Mouse (Mus musculus): ENCODE measurements at regions not wholly inside any gene's neighbourhood (a gene's known extent, or its start where the extent isn't known, plus 50 kb on each side); places are given as distances from the start of the nearest gene placed in this dataset.

GRCm38 (mm10) chr8:113250264-113250663, 385.1 kb upstream of the Mon1b start:
- no peak for DNase-seq (ENCODE audit: low read depth, low spot score)

- DNase-seq (ENCODE audit: low read depth, low spot score), result no peak
Observed at GRCm38 (mm10) chr8:113254076-113254475, 381.3 kb upstream of the Mon1b start.

GRCm38 (mm10) chr8:113259477-113259876, 375.9 kb upstream of the Mon1b start:
- no peak for DNase-seq (ENCODE audit: low read depth, low spot score)

- DNase-seq (ENCODE audit: low read depth, low spot score), result no peak
Observed at GRCm38 (mm10) chr8:113263296-113263695, 372.1 kb upstream of the Mon1b start.

GRCm38 (mm10) chr8:113271262-113271661, 364.1 kb upstream of the Mon1b start:
- DNase-seq (ENCODE audit: low read depth, low spot score), result no peak

- no peak for DNase-seq (ENCODE audit: low read depth, low spot score)
Observed at GRCm38 (mm10) chr8:113300273-113300843, 335.0 kb upstream of the Mon1b start.

- DNase-seq (ENCODE audit: low read depth, low spot score), result no peak
Observed at GRCm38 (mm10) chr8:113303426-113303825, 332.0 kb upstream of the Mon1b start.

- no peak for DNase-seq (ENCODE audit: low read depth, low spot score)
Observed at GRCm38 (mm10) chr8:113317169-113317568, 318.2 kb upstream of the Mon1b start.

- DNase-seq (ENCODE audit: low read depth, low spot score), result no peak
Observed at GRCm38 (mm10) chr8:113331576-113331975, 303.8 kb upstream of the Mon1b start.

- no peak for DNase-seq (ENCODE audit: low read depth, low spot score)
Observed at GRCm38 (mm10) chr8:113341306-113341705, 294.1 kb upstream of the Mon1b start.

GRCm38 (mm10) chr8:113361900-113362299, 273.5 kb upstream of the Mon1b start:
- DNase-seq (ENCODE audit: low read depth, low spot score), result peak; percentile 79

- DNase-seq (ENCODE audit: low read depth, low spot score), result peak; percentile 63
Observed at GRCm38 (mm10) chr8:113364181-113364580, 271.2 kb upstream of the Mon1b start.

- no peak for DNase-seq (ENCODE audit: low read depth, low spot score)
Observed at GRCm38 (mm10) chr8:113383517-113383916, 251.9 kb upstream of the Mon1b start.

GRCm38 (mm10) chr8:113383974-113384373, 251.4 kb upstream of the Mon1b start:
- no peak for DNase-seq (ENCODE audit: low read depth, low spot score)

- no peak for DNase-seq (ENCODE audit: low read depth, low spot score)
Observed at GRCm38 (mm10) chr8:113389504-113389903, 245.9 kb upstream of the Mon1b start.

- no peak for DNase-seq (ENCODE audit: low read depth, low spot score)
Observed at GRCm38 (mm10) chr8:113390038-113390437, 245.3 kb upstream of the Mon1b start.

- no peak for DNase-seq (ENCODE audit: low read depth, low spot score)
Observed at GRCm38 (mm10) chr8:113394319-113394718, 241.1 kb upstream of the Mon1b start.

GRCm38 (mm10) chr8:113405158-113405557, 230.2 kb upstream of the Mon1b start:
- DNase-seq (ENCODE audit: low read depth, low spot score), result no peak

GRCm38 (mm10) chr8:113419352-113419751, 216.0 kb upstream of the Mon1b start:
- no peak for DNase-seq (ENCODE audit: low read depth, low spot score)

GRCm38 (mm10) chr8:113422651-113423050, 212.7 kb upstream of the Mon1b start:
- DNase-seq (ENCODE audit: low read depth, low spot score), result no peak

GRCm38 (mm10) chr8:113439088-113439487, 196.3 kb upstream of the Mon1b start:
- no peak for DNase-seq (ENCODE audit: low read depth, low spot score)

- no peak for DNase-seq (ENCODE audit: low read depth, low spot score)
Observed at GRCm38 (mm10) chr8:113454022-113454421, 181.4 kb upstream of the Mon1b start.

- DNase-seq (ENCODE audit: low read depth, low spot score), result no peak
Observed at GRCm38 (mm10) chr8:113464625-113465024, 170.8 kb upstream of the Mon1b start.

GRCm38 (mm10) chr8:113465156-113465555, 170.2 kb upstream of the Mon1b start:
- DNase-seq (ENCODE audit: low read depth, low spot score), result no peak
